Mouse (Mus musculus): Measurements from ENCODE around the gene Acp5. TPM values are rescaled to one million over a fixed set of nuclear protein-coding genes. Genes with fewer than 3 reads are reported as not detected.

The Acp5 gene
- polyA plus RNA-seq (2012; rRNA removed): 54.9 TPM in 2 replicates

DNA sequence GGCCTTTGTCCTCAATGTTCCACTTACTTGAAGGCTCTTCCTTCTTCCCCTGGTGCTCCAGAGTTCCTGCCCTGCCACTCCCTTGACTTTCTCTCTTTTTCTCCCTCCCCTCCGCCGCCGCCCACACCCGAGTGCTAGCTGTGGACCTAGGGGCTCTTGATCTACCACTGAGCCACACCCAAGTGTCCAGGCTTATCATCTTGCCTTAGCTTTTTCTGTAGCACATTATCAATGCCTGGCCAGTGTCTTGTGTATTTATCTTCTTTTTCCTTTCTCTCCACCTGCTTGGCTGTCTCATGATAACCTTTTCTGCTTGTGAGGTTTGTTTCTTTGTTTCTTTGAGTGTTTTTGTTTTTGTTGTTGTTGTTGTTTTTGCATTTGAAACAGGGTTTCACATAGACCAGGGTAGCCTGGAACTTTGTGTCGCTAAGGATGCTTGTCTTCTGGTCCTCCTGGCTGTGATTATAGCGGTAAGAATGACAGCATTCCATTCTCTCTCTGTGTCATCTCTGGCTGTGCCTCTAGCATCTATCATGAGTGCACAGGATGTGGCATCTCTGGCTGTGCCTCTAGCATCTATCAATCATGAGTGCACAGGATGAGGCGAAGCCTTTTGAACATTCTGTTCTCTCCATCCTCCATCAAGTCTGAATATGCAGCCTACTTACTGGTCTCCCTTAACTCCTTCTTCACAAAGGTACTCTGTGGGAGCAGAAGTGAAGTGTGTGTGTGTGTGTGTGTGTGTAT is at the start of gene Acp5:
Gene Acp5, minus strand, starts transcription at position 68 of the 747 bp plus-strand sequence.

DNA sequence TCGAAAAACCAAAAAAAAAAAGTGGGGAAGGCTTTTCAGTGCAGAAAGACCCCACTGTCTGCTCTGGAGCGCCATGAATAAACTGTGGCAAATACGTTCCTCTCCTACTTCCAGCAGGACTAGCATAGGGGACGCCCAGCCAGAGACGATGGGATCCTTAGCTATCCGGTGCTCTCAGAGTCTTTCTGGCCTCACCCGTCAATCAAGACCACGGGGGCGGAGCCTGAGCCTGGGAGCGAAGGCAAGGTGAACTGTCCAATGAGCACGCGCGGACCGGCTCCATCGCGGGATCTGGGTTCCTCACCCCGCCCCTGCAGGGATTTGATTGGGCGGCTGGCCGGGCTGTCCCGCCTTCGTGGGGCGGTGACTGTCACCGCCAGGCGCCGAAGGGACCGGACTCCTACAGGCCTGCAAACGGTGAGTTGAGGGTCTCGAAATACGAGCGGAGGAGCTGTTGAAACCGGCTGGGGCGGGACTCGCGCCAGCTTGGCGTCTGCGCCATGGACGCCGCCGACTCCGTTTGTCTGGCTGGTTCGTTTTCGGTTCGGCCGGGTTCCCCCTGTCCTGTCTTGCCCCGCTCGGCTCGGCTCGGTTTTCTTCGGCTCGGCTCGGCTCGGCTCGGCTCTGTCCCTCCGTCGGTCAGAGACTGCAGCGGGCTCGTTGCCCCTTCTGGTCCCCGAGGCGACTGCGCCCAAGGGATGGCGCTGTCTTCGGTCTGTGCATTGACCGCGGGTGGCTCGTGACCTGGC is 21.2 kb upstream of the Acp5 start, which contains the start of gene Pigyl:
Gene Pigyl, plus strand, starts transcription at position 350 of the 749 bp plus-strand sequence.

DNA sequence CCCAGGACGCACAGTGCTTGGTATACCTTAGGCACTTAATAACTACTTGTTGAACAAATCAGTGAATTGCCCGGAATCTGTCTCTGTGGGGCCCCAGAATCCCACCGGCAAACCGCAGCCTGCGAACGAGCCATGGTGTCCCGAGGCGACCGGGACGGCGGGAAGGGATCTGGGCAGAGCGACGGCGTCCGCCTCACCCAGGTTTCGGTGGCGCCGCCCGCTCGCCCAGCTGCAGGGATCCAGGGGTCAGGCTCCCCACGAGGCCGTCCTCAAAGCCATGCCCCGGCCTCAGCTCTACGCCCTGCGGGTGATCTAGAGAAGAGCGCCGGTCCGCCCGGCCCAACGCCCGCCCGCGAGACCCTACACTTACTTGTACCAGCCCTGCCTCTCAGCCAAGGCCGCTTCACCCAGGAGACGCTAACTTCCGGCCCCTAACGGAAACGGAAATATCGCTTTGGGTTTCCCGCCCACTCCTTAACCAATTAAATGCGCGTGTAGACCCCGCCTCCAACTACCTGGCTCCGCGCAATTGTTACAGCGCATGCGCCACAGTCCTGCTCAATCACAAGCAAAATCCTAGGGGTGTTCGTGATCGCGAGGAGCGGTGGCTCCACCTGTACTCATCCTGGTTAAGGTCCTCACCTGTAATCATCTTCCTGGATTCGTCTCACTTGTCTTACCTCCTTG is 18.6 kb downstream of the Acp5 start, which contains the start of gene Elof1:
Gene Elof1, minus strand, starts transcription at position 433 of the 687 bp plus-strand sequence.

DNA sequence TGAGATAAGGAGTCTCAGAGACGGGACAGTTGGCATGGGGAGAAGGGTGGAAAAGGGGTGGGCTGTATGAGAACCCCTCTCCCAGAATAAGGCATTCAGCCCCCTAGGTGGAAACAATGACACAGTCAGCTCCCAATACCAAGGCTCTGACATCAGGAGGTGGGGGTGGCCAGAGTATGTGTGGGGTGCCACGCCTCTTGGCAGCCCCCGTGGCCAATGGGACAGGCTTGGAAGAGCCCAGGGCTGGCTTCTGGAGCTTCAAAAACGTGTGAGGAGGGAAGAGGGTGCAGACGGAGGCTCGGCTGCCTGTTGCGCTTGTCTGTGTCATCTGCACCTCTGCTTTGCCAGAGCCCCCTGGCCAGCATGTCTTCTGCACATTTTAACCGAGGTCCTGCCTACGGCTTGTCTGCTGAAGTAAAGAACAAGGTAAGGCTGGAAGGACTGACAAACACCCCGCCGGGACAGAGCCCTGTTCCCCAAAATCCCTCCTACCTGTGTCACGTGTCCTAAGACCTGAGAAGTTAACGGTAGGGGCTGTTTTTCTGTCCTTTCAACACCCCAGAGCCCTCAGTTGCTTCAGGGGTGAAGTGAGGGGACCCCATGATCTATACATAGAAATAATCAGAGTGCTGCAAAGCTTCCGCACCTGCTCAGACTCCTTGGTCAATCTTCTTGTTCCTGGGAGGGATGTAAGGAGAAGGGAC is 36.4 kb downstream of the Acp5 start, which contains the start of gene Cnn1:
Gene Cnn1, plus strand, starts transcription at position 224 of the 704 bp plus-strand sequence.

DNA sequence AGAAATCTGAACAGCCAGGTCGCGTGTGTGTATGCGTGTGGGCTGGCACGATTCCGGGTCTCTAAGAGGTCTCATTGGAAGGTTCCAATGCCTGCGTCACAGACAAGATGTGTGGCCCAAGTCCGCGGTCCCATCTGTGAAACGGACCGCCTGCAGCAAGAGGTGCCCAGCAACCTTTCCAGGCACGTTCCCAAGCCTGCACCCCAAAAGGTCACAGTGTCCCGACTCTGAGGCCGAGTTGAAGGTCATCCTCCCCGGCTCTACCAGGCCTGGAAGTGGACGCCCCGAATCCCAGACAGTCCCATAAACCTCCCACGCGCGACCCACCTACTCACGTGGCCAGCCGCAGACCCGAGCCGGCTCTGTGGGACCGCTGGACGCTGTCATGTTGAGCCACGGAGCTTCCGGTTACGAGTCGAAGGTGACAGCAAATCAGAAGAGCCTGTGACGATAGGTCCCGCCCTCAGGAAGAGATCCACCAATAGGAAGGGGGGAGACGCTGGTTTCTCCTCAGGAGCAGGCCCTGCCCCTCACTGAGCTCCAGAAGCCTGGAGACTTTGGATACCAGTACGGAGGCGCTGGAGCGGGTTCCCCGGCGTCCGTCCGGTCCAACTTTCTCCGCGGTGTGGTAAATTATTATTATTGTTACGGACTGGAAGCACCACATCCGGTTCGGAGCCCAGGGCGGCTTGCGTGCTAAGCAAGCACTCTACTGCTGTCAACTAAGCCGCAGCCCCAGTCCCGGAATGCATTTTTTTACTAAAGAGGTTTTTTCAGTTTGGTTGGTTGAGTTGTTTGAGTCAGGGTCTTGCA is 50.3 kb downstream of the Acp5 start, which contains the start of gene Ecsit:
Gene Ecsit, minus strand, starts transcription at position 417 of the 813 bp plus-strand sequence.

Other genes with a start within 250 kb of the Acp5 start
- 49.3 and 63.0 TPM in 2 replicates for gene Rab3d, start 217.5 kb downstream of the Acp5 start, polyA plus RNA-seq (2012; rRNA removed)
- gene Ccdc159, start 208.2 kb downstream of the Acp5 start, polyA plus RNA-seq (2012; rRNA removed): 8.4 and 9.9 TPM in 2 replicates
- 179 and 191 TPM in 2 replicates for gene Tmem205, start 208.2 kb downstream of the Acp5 start, polyA plus RNA-seq (2012; rRNA removed)
- gene Plppr2, start 198.7 kb downstream of the Acp5 start, polyA plus RNA-seq (2012; rRNA removed): 48.0 and 52.6 TPM in 2 replicates
- 7.1 and 11.2 TPM in 2 replicates for gene Swsap1, start 180.0 kb downstream of the Acp5 start, polyA plus RNA-seq (2012; rRNA removed)
- gene Epor, start 172.2 kb downstream of the Acp5 start, polyA plus RNA-seq (2012; rRNA removed): 3.1 and 3.4 TPM in 2 replicates
- 40.1 and 43.7 TPM in 2 replicates for gene Rgl3, start 146.3 kb downstream of the Acp5 start, polyA plus RNA-seq (2012; rRNA removed)
- 3.5 and 4.3 TPM in 2 replicates for gene Ccdc151, start 133.1 kb downstream of the Acp5 start, polyA plus RNA-seq (2012; rRNA removed)
- 129 and 142 TPM in 2 replicates for gene Prkcsh, start 132.9 kb downstream of the Acp5 start, polyA plus RNA-seq (2012; rRNA removed)
- gene Elavl3, start 83.7 kb downstream of the Acp5 start, polyA plus RNA-seq (2012; rRNA removed): 0.69 and 1.1 TPM in 2 replicates
- not detected in 2 replicates for gene Gm49318, start 64.5 kb downstream of the Acp5 start, polyA plus RNA-seq (2012; rRNA removed)
- gene Zfp653, start 64.3 kb downstream of the Acp5 start, polyA plus RNA-seq (2012; rRNA removed): 42.8 and 46.1 TPM in 2 replicates
- 40.6 and 44.4 TPM in 2 replicates for gene Ecsit, start 50.3 kb downstream of the Acp5 start, polyA plus RNA-seq (2012; rRNA removed)
- 358 and 427 TPM in 2 replicates for gene Cnn1, start 36.5 kb downstream of the Acp5 start, polyA plus RNA-seq (2012; rRNA removed)
- 254 and 278 TPM in 2 replicates for gene Elof1, start 18.5 kb downstream of the Acp5 start, polyA plus RNA-seq (2012; rRNA removed)
- 74.7 and 102 TPM in 2 replicates for gene Pigyl, start 21.1 kb upstream of the Acp5 start, polyA plus RNA-seq (2012; rRNA removed)
- 0.05 and 0.09 TPM in 2 replicates for gene Zfp872, start 52.4 kb upstream of the Acp5 start, polyA plus RNA-seq (2012; rRNA removed)
- 20.5 and 21.0 TPM in 2 replicates for gene Zfp809, start 90.0 kb upstream of the Acp5 start, polyA plus RNA-seq (2012; rRNA removed)
- 0.20 TPM in 2 replicates for gene Zfp599, start 124.2 kb upstream of the Acp5 start, polyA plus RNA-seq (2012; rRNA removed)
- 6.2 and 7.7 TPM in 2 replicates for gene Zfp810, start 171.9 kb upstream of the Acp5 start, polyA plus RNA-seq (2012; rRNA removed)